Comparison of ENCODE assay signal across 18 mouse cellular contexts in genomic region chrX:164427295-164427694, GRCm38 (mm10). TPM values are rescaled to one million over a fixed set of nuclear protein-coding genes. Genes with fewer than 3 reads are reported as not detected.
"Had no signal": no experiment of that assay in that cellular context is flagged by ENCODE, and none has a peak within 500 bp of the region (broad histone marks: within the 10 kb centered on the region; RNA-seq: fewer than 3 reads in every experiment).

No protein-coding gene starts in this region.

- H3K9me3 ChIP-seq: limb, embryonic 15.5 days; liver, embryonic 12.5 days; midbrain, embryonic 12.5 days; neural tube, embryonic 15.5 days had no signal

- H3K36me3 ChIP-seq: limb, embryonic 15.5 days had no signal

- H3K4me1 ChIP-seq: limb, embryonic 15.5 days; midbrain, embryonic 12.5 days; neural tube, embryonic 15.5 days had no signal

- H3K9ac ChIP-seq: limb, embryonic 15.5 days; liver, embryonic 12.5 days; lung, embryonic 14.5 days; midbrain, embryonic 12.5 days; neural tube, embryonic 15.5 days had no signal

- DNase-seq: kidney, postnatal 10 days; kidney, postnatal 4 days; lung, embryonic 14.5 days; lung, postnatal 10 days; lung, postnatal 4 days; right cerebral cortex, adult 18-20 months; spleen, adult 18-20 months; thymus, adult 18-20 months; thymus, postnatal 36 days had no signal

- H3K27me3 ChIP-seq: limb, embryonic 15.5 days; liver, embryonic 12.5 days; midbrain, embryonic 12.5 days; neural tube, embryonic 15.5 days had no signal

- H3K4me3 ChIP-seq: layer of hippocampus, adult 2 months; left cerebral cortex, adult 2 months; limb, embryonic 15.5 days; liver, embryonic 12.5 days; midbrain, embryonic 12.5 days; neural tube, embryonic 15.5 days had no signal

- H3K4me2 ChIP-seq: limb, embryonic 15.5 days; liver, embryonic 12.5 days; lung, embryonic 14.5 days; midbrain, embryonic 12.5 days; neural tube, embryonic 15.5 days had no signal

- ATAC-seq: liver, embryonic 12.5 days had no signal

- H3K27ac ChIP-seq: layer of hippocampus, adult 2 months; left cerebral cortex, adult 2 months; limb, embryonic 15.5 days; liver, embryonic 12.5 days; midbrain, embryonic 12.5 days; neural tube, embryonic 15.5 days had no signal

RNA-seq across cellular contexts. Expression of gene Asb11, which starts 9.5 kb away (rescaled TPM):
- polyA plus RNA-seq: limb, embryonic 15.5 days; liver, embryonic 12.5 days; lung, embryonic 14.5 days; midbrain, embryonic 12.5 days; midbrain, postnatal 0 days; neural tube, embryonic 11.5 days; neural tube, embryonic 15.5 days; stomach, embryonic 14.5 days had no signal
